Mouse (Mus musculus): ENCODE results near the gene AF366264. TPM values are rescaled to one million over a fixed set of nuclear protein-coding genes. Genes with fewer than 3 reads are reported as not detected.

Gene AF366264
- total and polyA plus RNA-seq, 3 experiments, result not detected

DNA sequence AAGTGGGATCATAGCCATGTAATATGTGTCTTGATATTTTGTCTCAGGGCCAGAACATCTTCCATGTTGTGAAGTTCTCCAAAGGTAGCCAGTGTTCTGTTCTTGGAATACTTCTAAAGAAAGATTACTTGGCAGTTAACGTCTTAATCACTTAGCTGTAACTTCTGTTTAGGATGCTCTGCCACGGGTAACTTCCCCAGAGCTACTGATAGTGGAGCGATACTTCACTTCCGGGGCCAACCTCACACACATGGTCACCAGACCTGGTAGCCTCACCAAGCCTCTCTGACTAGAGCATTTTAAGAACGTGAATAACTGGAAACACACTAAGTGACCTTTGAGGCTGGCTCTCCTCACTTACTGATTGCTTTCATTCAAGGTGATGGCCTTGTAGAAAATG lies 38.6 kb downstream of the AF366264 start (continued):
- TF ChIP-seq CHD1 (IDR thresholded peaks at IDR 0.05; ENCODE audit: low read depth, low read length) (no peak), HCFC1 (IDR thresholded peaks at IDR 0.05; ENCODE audit: low read depth, low read length) (0 out of 2 replicates have a peak, but pooled peaks have one; percentile 42)

DNA sequence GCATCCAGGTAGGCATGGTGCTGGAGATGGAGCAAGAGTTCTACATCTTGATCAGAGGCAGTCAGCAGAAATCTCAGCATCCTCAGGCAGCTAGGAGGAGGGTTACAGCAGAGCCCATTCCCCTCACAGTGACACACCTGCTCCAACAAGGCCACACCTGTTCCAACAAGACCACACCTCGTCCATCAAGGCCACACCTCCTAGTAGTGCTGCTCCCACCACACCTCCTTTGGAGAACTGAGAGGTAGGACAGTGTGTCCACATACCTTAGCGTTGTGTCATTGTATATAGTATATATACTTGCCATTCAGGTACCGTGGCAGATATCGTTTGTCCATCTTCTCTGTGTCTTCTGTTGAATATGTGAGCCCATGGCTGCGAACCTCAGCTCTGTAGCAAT lies 40.5 kb downstream of the AF366264 start:
- Histone ChIP-seq H3K9ac (ENCODE audit: control insufficient read depth, low read depth, low read length, poor library complexity, severe bottlenecking) (no peak overlapping the region), H3K4me3 (ENCODE audit: control insufficient read depth in 1 of 2, insufficient read depth in 1 of 2, low read depth in 2 of 2, low read length in 2 of 2) (no peak overlapping the region), H3K4me1 (ENCODE audit: control insufficient read depth in 1 of 2, insufficient read depth in 2 of 2, low read length in 2 of 2) (peaks cover 9 to 12% of the 10 kb centered on the region in 2 experiments), H3K27ac (ENCODE audit: control insufficient read depth, low read depth, low read length) (no peak overlapping the region), H3K79me2 (ENCODE audit: control insufficient read depth, insufficient read depth, low read length, poor library complexity) (no peaks in the 10 kb centered on the region), H3K9me3 (replicated peaks; ENCODE audit: insufficient read depth, low read length) (no peaks in the 10 kb centered on the region), H3K27me3 (ENCODE audit: control insufficient read depth in 1 of 2, insufficient read depth in 2 of 2, low read length in 2 of 2) (no peaks in the 10 kb centered on the region), H3K36me3 (ENCODE audit: control insufficient read depth in 1 of 2, insufficient read depth in 2 of 2, low read length in 2 of 2) (peaks cover 0 to 24% of the 10 kb centered on the region in 2 experiments; a peak in 3 of 4 replicates)
- no peak for DNase-seq (ENCODE audit: low read depth, low spot score)
- TF ChIP-seq UBTF (IDR thresholded peaks at IDR 0.05; ENCODE audit: borderline replicate concordance, insufficient read depth, low read depth, low read length) (no peak), POLR2AphosphoS2 (IDR thresholded peaks at IDR 0.05; ENCODE audit: low read length) (no peak), CHD2 (IDR thresholded peaks at IDR 0.05; ENCODE audit: low read length) (no peak), MEF2A (IDR thresholded peaks at IDR 0.05; ENCODE audit: extremely low read depth, insufficient replicate concordance, low read depth, low read length, poor library complexity, severe bottlenecking) (no peak), MAZ (IDR thresholded peaks at IDR 0.05; ENCODE audit: low read depth, low read length) (no peak)

DNA sequence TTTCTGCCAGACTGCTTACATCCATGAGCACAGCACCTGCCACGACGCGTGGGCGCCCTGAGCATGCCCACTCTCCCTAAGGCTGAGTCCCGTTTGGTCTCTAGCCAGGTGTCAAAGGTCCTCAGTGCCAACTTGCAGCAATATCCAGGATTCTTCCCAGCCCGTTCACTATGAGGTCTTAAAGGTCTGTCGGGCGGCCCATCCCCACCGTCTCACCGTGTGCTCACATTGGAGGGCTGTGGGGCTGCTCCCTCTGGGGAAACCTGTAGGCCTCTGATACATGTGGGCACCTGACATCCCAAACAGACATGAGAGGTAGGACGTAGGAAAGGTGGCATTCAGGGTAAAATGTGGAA lies 44.5 kb downstream of the AF366264 start:
- Histone ChIP-seq H3K4me1 (ENCODE audit: control insufficient read depth in 1 of 2, insufficient read depth in 2 of 2, low read length in 2 of 2) (no peaks in the 10 kb centered on the region), H3K27ac (ENCODE audit: control insufficient read depth, low read depth, low read length) (no peak overlapping the region), H3K27me3 (ENCODE audit: control insufficient read depth in 1 of 2, insufficient read depth in 2 of 2, low read length in 2 of 2) (no peaks in the 10 kb centered on the region), H3K9ac (ENCODE audit: control insufficient read depth, low read depth, low read length, poor library complexity, severe bottlenecking) (no peak overlapping the region), H3K79me2 (ENCODE audit: control insufficient read depth, insufficient read depth, low read length, poor library complexity) (no peaks in the 10 kb centered on the region), H3K4me3 (ENCODE audit: control insufficient read depth in 1 of 2, insufficient read depth in 1 of 2, low read depth in 2 of 2, low read length in 2 of 2) (no peak overlapping the region), H3K36me3 (ENCODE audit: control insufficient read depth in 1 of 2, insufficient read depth in 2 of 2, low read length in 2 of 2) (no peaks in the 10 kb centered on the region; a peak in 1 of 4 replicates), H3K9me3 (replicated peaks; ENCODE audit: insufficient read depth, low read length) (no peaks in the 10 kb centered on the region)
- no peak for TF ChIP-seq NRF1 (IDR thresholded peaks at IDR 0.05; ENCODE audit: insufficient read depth, low read depth, low read length, poor library complexity, severe bottlenecking)
- no peak for TF ChIP-seq MAFK (IDR thresholded peaks at IDR 0.05; ENCODE audit: borderline replicate concordance, low read depth, low read length)
- TF ChIP-seq KAT2A (conservative IDR thresholded peaks at IDR 0.05; ENCODE audit: low read depth, low read length), result no peak
- no peak for TF ChIP-seq USF2 (IDR thresholded peaks at IDR 0.05; ENCODE audit: borderline replicate concordance in 1 of 2, insufficient read depth in 1 of 2, low read depth in 1 of 2, low read length in 2 of 2)
- TF ChIP-seq NELFE (IDR thresholded peaks at IDR 0.05; ENCODE audit: low read depth, low read length), result no peak
- no peak for TF ChIP-seq ETS1 (IDR thresholded peaks at IDR 0.05; ENCODE audit: low read depth, low read length)
- no peak for TF ChIP-seq SMC3 (IDR thresholded peaks at IDR 0.05; ENCODE audit: low read depth, low read length)
- no peak for TF ChIP-seq MEF2A (IDR thresholded peaks at IDR 0.05; ENCODE audit: extremely low read depth, insufficient replicate concordance, low read depth, low read length, poor library complexity, severe bottlenecking)
- no peak for TF ChIP-seq GABPA (IDR thresholded peaks at IDR 0.05; ENCODE audit: low read depth, low read length)
- no peak for TF ChIP-seq MAZ (IDR thresholded peaks at IDR 0.05; ENCODE audit: low read depth, low read length)
- no peak for DNase-seq (ENCODE audit: low read depth, low spot score)

Data from MEL (cell line).